Mouse (Mus musculus): ENCODE measurements around the gene Theg. TPM values are rescaled to one million over a fixed set of nuclear protein-coding genes. Genes with fewer than 3 reads are reported as not detected.

Gene Theg
- total RNA-seq, 2 experiments from 2014 or later, result not detected

- intact Hi-C loops (cut with DNase I), result no loop called here
- no peak for DNase-seq (ENCODE audit: low spot score)
Measured at GRCm38 (mm10) chr10:79539701-79540495, 47.2 kb downstream of the Theg start.

- intact Hi-C loops (cut with DNase I), result no loop called here
- no peak for DNase-seq (ENCODE audit: low spot score)
Measured at GRCm38 (mm10) chr10:79538873-79539272, 48.3 kb downstream of the Theg start.

- DNase-seq (ENCODE audit: low spot score), result no peak
- intact Hi-C loops (cut with DNase I), result no loop called here
Measured at GRCm38 (mm10) chr10:79538323-79538722, 48.8 kb downstream of the Theg start.

GRCm38 (mm10) chr10:79537781-79538180 lies 49.4 kb downstream of the Theg start:
- DNase-seq (ENCODE audit: low spot score), result no peak
- intact Hi-C loops (cut with DNase I), result no loop called here

- DNase-seq (ENCODE audit: low spot score), result no peak
Measured at GRCm38 (mm10) chr10:79537271-79537670, 49.9 kb downstream of the Theg start.

GRCm38 (mm10) chr10:79536461-79537080 lies 50.6 kb downstream of the Theg start:
- no peak for DNase-seq (ENCODE audit: low spot score)
- intact Hi-C loops (cut with DNase I), result no loop called here

More at GRCm38 (mm10) chr10:79537271-79537670, 49.9 kb downstream of the Theg start:
- intact Hi-C loops (cut with DNase I), result no loop called here

- DNase-seq (ENCODE audit: low spot score), result no peak
- intact Hi-C loops (cut with DNase I), result no loop called here
Measured at GRCm38 (mm10) chr10:79535431-79535830, 51.7 kb downstream of the Theg start.

GRCm38 (mm10) chr10:79534426-79534825 lies 52.7 kb downstream of the Theg start:
- DNase-seq (ENCODE audit: low spot score), result no peak
- intact Hi-C loops (cut with DNase I), result no loop called here

GRCm38 (mm10) chr10:79533126-79533911 lies 53.8 kb downstream of the Theg start, which contains the start of gene Plpp2:
TSS of gene Plpp2 (minus strand) at chr10:79533796.
- DNase-seq (ENCODE audit: low spot score), result peak; percentile 38
- intact Hi-C loops (cut with DNase I), result no loop called here

GRCm38 (mm10) chr10:79532678-79533077 lies 54.5 kb downstream of the Theg start:
- intact Hi-C loops (cut with DNase I), result no loop called here
- no peak for DNase-seq (ENCODE audit: low spot score)

- no peak for DNase-seq (ENCODE audit: low spot score)
- intact Hi-C loops (cut with DNase I), result no loop called here
Measured at GRCm38 (mm10) chr10:79531593-79531992, 55.5 kb downstream of the Theg start.

- no peak for DNase-seq (ENCODE audit: low spot score)
- intact Hi-C loops (cut with DNase I), result no loop called here
Measured at GRCm38 (mm10) chr10:79530721-79531120, 56.4 kb downstream of the Theg start.

GRCm38 (mm10) chr10:79530241-79530640 lies 56.9 kb downstream of the Theg start:
- intact Hi-C loops (cut with DNase I), result no loop called here
- DNase-seq (ENCODE audit: low spot score), result no peak

GRCm38 (mm10) chr10:79528081-79528480 lies 59.0 kb downstream of the Theg start:
- DNase-seq (ENCODE audit: low spot score), result no peak
- intact Hi-C loops (cut with DNase I), result no loop called here

GRCm38 (mm10) chr10:79527453-79527845 lies 59.7 kb downstream of the Theg start:
- no peak for DNase-seq (ENCODE audit: low spot score)
- intact Hi-C loops (cut with DNase I), result no loop called here

- DNase-seq (ENCODE audit: low spot score), result no peak
- intact Hi-C loops (cut with DNase I), result no loop called here
Measured at GRCm38 (mm10) chr10:79526661-79527452, 60.3 kb downstream of the Theg start.
